Mouse (Mus musculus) liver, embryonic 14.5 days (tissue): ENCODE data around the gene Tubb4a. TPM values are rescaled to one million over a fixed set of nuclear protein-coding genes. Genes with fewer than 3 reads are reported as not detected.

Experiments used
- ATAC-seq: fragments of 200-750 bp; cut with Nextera tagmentation; 2 replicates; pipeline ENCODE4 v1.8.0; 2017; ENCODE audit warnings: moderate number of reproducible peaks, mild to moderate bottlenecking, moderate library complexity; ENCODE audit not compliant: insufficient read depth
- DNase-seq, 3 experiments: peaks; one replicate each; pipeline ENCODE4 v3.0.0-alpha.2; 2012 to 2013; ENCODE audit warnings: low read depth in 3 of 3, low spot score in 3 of 3
- H3K27ac ChIP-seq: fragments of 300-500 bp; sonication (generic); 2 replicates; pipeline ENCODE4 v1.5.1; 2014; ENCODE audit warnings: moderate library complexity, mild to moderate bottlenecking, control low read depth, inconsistent platforms
- H3K27me3 ChIP-seq: fragments of 300-500 bp; sonication (generic); 2 replicates; pipeline ENCODE4 v1.6.1; 2014; ENCODE audit warnings: mild to moderate bottlenecking, low read length, moderate library complexity; ENCODE audit not compliant: control insufficient read depth, insufficient read depth
- H3K36me3 ChIP-seq: fragments of 300-500 bp; sonication (generic); replicated peaks from 2 replicates; pipeline ENCODE4 v1.6.1; 2014; ENCODE audit warnings: low read depth; ENCODE audit not compliant: control insufficient read depth, insufficient read depth
- H3K4me1 ChIP-seq, 2 experiments: fragments of 200-500 bp in 1 of 2; fragments of 300-500 bp in 1 of 2; sonication (generic) in 1 of 2; replicated peaks; 2 replicates each; pipeline ENCODE4 v1.6.1; 2012 to 2014; ENCODE audit warnings: antibody characterized with exemption in 1 of 2, inconsistent platforms in 1 of 2, low read length in 1 of 2; ENCODE audit not compliant: control insufficient read depth in 2 of 2, insufficient read depth in 2 of 2
- H3K4me2 ChIP-seq: fragments of 300-500 bp; sonication (generic); 2 replicates; pipeline ENCODE4 v1.6.1; 2014; ENCODE audit warnings: low read depth, mild to moderate bottlenecking, control low read depth, moderate library complexity
- H3K4me3 ChIP-seq, 2 experiments: fragments of 200-500 bp in 1 of 2; fragments of 300-500 bp in 1 of 2; sonication (generic) in 1 of 2; 2 replicates each; pipeline ENCODE4 v1.5.1; 2012 to 2014; ENCODE audit warnings: low read depth in 2 of 2, low read length in 2 of 2, mild to moderate bottlenecking in 2 of 2, control low read depth in 1 of 2, inconsistent platforms in 1 of 2, moderate library complexity in 1 of 2; ENCODE audit not compliant: insufficient read depth in 1 of 2
- H3K9ac ChIP-seq: fragments of 300-500 bp; sonication (generic); replicated peaks from 2 replicates; pipeline ENCODE4 v1.6.1; 2014; ENCODE audit warnings: mild to moderate bottlenecking, control low read depth, moderate library complexity
- H3K9me3 ChIP-seq: fragments of 300-500 bp; sonication (generic); 2 replicates; pipeline ENCODE4 v1.6.1; 2016; ENCODE audit warnings: low read length, mixed read lengths; ENCODE audit not compliant: control insufficient read depth
- CTCF ChIP-seq: IDR thresholded peaks from 2 replicates; pipeline ENCODE4 v1.5.1; 2016; ENCODE audit warnings: antibody characterized with exemption, low read depth, control low read depth
- EP300 ChIP-seq: IDR thresholded peaks from 2 replicates; pipeline ENCODE4 v1.6.1; 2016; ENCODE audit warnings: antibody characterized with exemption, low read depth
- WGBS: fragments of 180-500 bp; shearing (Covaris S2); extraction: QIAGEN DNeasy Blood & Tissue Kit; methylation state at CpG from one replicate; pipeline ENCODE4 v1.1.7; 2014; ENCODE audit not compliant: insufficient replicate concordance; 5-methylcytosine and 5-hydroxymethylcytosine counted together
- polyA plus RNA-seq, 2 experiments: library from polyadenylated mRNA; depleted of rRNA in 1 of 2; stranded (reverse) in 1 of 2; unstranded in 1 of 2; fragments of >200 nt; fragmentation: Nextera tagmentation in 1 of 2; extraction: Ambion mirVana in 1 of 2; gene quantifications; 2 replicates each; pipeline versions ENCODE4 v1.2.1 to v1.2.3; 2012 to 2014

Gene Tubb4a
- polyA plus RNA-seq, 2 experiments = 0.14 to 0.22 TPM

- Histone ChIP-seq H3K4me3 (no peak overlapping the region), H3K27me3 (no peaks in the 10 kb centered on the region), H3K4me1 (0 out of 4 replicates have a peak, but pooled peaks cover 0 to 1% of the 10 kb centered on the region in 2 experiments), H3K36me3 (no peaks in the 10 kb centered on the region), H3K9ac (no peak overlapping the region), H3K4me2 (no peak overlapping the region), H3K9me3 (no peaks in the 10 kb centered on the region), H3K27ac (no peak overlapping the region)
- TF ChIP-seq CTCF (no peak), EP300 (no peak)
- 51% methylated on average over 3 of the region's 3 CpGs for WGBS
- DNase-seq (no peak), ATAC-seq (no peak)
Observed at GRCm38 (mm10) chr17:57125853-57126622, 38.5 kb upstream of the Tubb4a start.

GRCm38 (mm10) chr17:57124792-57125191 lies 37.2 kb upstream of the Tubb4a start:
- H3K27ac ChIP-seq = no peak overlapping the region
- no peak overlapping the region for H3K9ac ChIP-seq
- no peak overlapping the region for H3K4me2 ChIP-seq
- no peak for TF ChIP-seq EP300
- TF ChIP-seq CTCF = no peak
- H3K36me3 ChIP-seq = no peaks in the 10 kb centered on the region
- H3K9me3 ChIP-seq = no peaks in the 10 kb centered on the region
- no peaks in the 10 kb centered on the region for H3K4me1 ChIP-seq
- ATAC-seq = no peak
- H3K4me3 ChIP-seq = no peak overlapping the region
- no peak for DNase-seq
- 51% methylated on average over 4 of the region's 4 CpGs for WGBS
- no peaks in the 10 kb centered on the region for H3K27me3 ChIP-seq

- 65% methylated on average over 11 of the region's 11 CpGs for WGBS
- no peak for ATAC-seq
Observed at GRCm38 (mm10) chr17:57123192-57124118, 35.9 kb upstream of the Tubb4a start.

GRCm38 (mm10) chr17:57121856-57122255 lies 34.3 kb upstream of the Tubb4a start:
- Histone ChIP-seq H3K4me2 (no peak overlapping the region), H3K9ac (no peak overlapping the region), H3K9me3 (no peaks in the 10 kb centered on the region), H3K27ac (no peak overlapping the region), H3K36me3 (no peaks in the 10 kb centered on the region), H3K4me3 (no peak overlapping the region), H3K4me1 (peaks cover 2 to 3% of the 10 kb centered on the region in 2 experiments; a peak in 1 of 4 replicates), H3K27me3 (no peaks in the 10 kb centered on the region)
- DNase-seq (no peak), ATAC-seq (no peak)
- 61% methylated on average over 2 of the region's 2 CpGs for WGBS
- TF ChIP-seq CTCF = no peak
- no peak for TF ChIP-seq EP300

More at GRCm38 (mm10) chr17:57123192-57124118, 35.9 kb upstream of the Tubb4a start:
- TF ChIP-seq CTCF = no peak
- no peak for TF ChIP-seq EP300
- Histone ChIP-seq H3K27ac (no peak overlapping the region), H3K4me3 (no peak overlapping the region), H3K9ac (no peak overlapping the region), H3K4me2 (no peak overlapping the region), H3K27me3 (no peaks in the 10 kb centered on the region), H3K4me1 (peaks cover under 1 to 3% of the 10 kb centered on the region in 2 experiments; a peak in 1 of 4 replicates), H3K36me3 (no peaks in the 10 kb centered on the region), H3K9me3 (no peaks in the 10 kb centered on the region)
- DNase-seq = no peak
